ENCODE assay signal across 17 mouse cellular contexts in the genomic region with DNA sequence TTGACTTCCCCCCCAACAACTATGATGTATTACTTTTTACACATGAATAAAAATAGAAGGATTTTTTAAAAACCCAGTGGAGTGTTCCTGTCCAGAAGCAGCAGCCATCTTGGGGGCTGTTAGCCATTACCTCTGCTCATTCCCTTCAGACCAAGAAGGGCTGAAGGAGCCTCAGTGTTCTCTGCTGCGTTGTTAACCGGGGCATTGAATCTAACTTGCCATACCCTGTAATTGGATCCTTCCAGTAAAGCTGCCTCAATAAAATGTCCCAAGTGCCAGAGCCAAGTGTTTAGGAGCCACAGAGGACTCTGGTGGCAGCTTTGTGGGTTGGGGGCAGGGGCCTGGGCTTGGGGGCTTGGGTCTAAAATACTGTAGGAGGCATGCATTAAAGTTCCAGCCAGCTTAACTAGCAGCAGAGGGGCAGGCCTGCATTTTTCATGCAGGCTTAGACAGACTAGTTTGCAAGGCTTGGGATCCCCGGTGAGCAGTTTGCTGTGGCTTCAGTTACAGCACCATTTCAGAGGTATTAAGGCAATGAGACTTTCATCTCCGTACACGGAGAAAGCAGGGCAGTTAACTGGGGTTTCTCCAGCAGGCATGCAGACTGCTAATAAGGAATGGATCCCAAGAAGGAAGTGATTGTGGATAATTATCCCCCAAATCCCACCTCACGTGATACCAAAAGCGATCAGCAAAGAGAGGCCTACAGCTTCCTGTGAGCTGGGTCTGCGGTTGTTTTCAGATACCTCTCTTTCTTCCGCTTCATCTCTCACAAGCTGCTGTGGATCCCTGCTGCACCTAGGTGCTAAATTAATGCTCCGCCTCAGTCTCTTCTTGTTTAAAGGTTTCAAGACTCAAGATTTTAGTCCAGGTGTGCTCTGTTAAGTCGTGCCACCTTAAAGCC.
DNase-seq lines count a peak whose midpoint lies in the region; ATAC-seq lines count a peak whose summit lies in the region.
"Had no signal": no experiment of that assay in that cellular context is flagged by ENCODE, and none has a peak within 500 bp of the region (broad histone marks: within the 10 kb centered on the region; RNA-seq: fewer than 3 reads in every experiment).

No protein-coding gene starts in this region.

- H3K4me3 ChIP-seq in hindbrain, embryonic 14.5 days (replicated peaks; ENCODE audit: low read length) = no peak overlapping the region
- H3K4me3 ChIP-seq: gastrocnemius, adult 2 months; heart, embryonic 10.5 days had no signal

- 0 out of 2 replicates have a peak, but pooled peaks cover 4% of the 10 kb centered on the region for H3K4me1 ChIP-seq in hindbrain, embryonic 14.5 days (replicated peaks; ENCODE audit: control insufficient read depth, insufficient read depth, low read length)
- H3K4me1 ChIP-seq: heart, embryonic 10.5 days had no signal

- no peaks in the 10 kb centered on the region for H3K36me3 ChIP-seq in hindbrain, embryonic 14.5 days (replicated peaks; ENCODE audit: control insufficient read depth, insufficient read depth)
- H3K36me3 ChIP-seq: heart, embryonic 10.5 days had no signal

- H3K27me3 ChIP-seq in hindbrain, embryonic 14.5 days (ENCODE audit: control insufficient read depth, insufficient read depth, low read length) = no peaks in the 10 kb centered on the region

- no peak overlapping the region for H3K9ac ChIP-seq in hindbrain, embryonic 14.5 days

- H3K9me3 ChIP-seq in hindbrain, embryonic 14.5 days (ENCODE audit: control insufficient read depth, low read length) = no peaks in the 10 kb centered on the region
- H3K9me3 ChIP-seq: heart, embryonic 10.5 days had no signal

- peak overlapping the region; percentile 74 for H3K27ac ChIP-seq in hindbrain, embryonic 14.5 days
- H3K27ac ChIP-seq: gastrocnemius, adult 2 months; heart, embryonic 10.5 days; stomach, postnatal 0 days had no signal

- 66% methylated on average over 11 of the region's 11 CpGs for WGBS in hindbrain, embryonic 14.5 days

- DNase-seq in R1 (ENCODE audit: low read depth, low spot score) = peak; percentile 31
- peak; percentile 26 for DNase-seq in embryo, embryonic 10.5 days (ENCODE audit: low spot score)
- DNase-seq in hindbrain, embryonic 14.5 days (ENCODE audit: low spot score) = no peak
- peak; percentile 26 for DNase-seq in mesoderm, embryonic 11.5 days (ENCODE audit: low read depth, low spot score)
- DNase-seq in cerebellum, adult 11-12 months = no peak
- no peak for DNase-seq in urinary bladder, postnatal 10 days (ENCODE audit: low spot score)
- DNase-seq: cerebellum, adult 9-11 months; gastrocnemius, adult 2 months; kidney, postnatal 4 days; lung, adult 2 months; retina, postnatal 1 day; spleen, adult 18-20 months; thymus, postnatal 36 days had no signal

- no peak overlapping the region for H3K4me2 ChIP-seq in hindbrain, embryonic 14.5 days (replicated peaks)

- ATAC-seq in hindbrain, embryonic 14.5 days (ENCODE audit: low FRiP score) = peak; percentile 82
- ATAC-seq in granulocyte monocyte progenitor cell, adult 5-6 weeks (replicated peaks; ENCODE audit: poor library complexity, severe bottlenecking) = no peak
- ATAC-seq in erythroblast, adult 5-6 weeks (replicated peaks; ENCODE audit: low FRiP score, poor library complexity, severe bottlenecking) = no peak

Comparison
In these comparisons a context has a peak if more than half of its experiments do, and no peak if none do; other contexts are left out.
1. DNase-seq: peak in R1 (single experiment), embryo, embryonic 10.5 days (single experiment) and mesoderm, embryonic 11.5 days (single experiment); none in hindbrain, embryonic 14.5 days (single experiment), cerebellum, adult 11-12 months (single experiment) and urinary bladder, postnatal 10 days (single experiment).